In the genomic region with DNA sequence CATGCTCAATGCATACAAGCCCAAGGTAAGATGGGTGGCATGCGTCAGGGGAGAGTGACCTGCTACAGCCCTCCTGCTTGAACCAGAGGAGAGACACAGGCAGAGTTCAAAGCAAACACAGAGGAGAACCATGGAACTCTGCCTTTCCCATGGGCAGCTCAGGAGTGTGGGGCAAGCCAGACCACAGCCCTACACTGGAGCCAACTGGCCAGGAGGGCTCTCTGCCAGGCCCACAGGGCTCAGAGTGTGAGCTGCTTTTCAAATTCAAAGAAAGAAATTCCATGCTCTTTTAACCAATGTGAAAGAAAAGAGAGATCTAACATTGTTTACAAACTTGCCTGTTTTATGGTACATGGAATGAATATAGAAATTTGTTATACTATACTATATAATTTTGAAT, we compare ENCODE assay signal across 21 mouse cellular contexts. TPM values are rescaled to one million over a fixed set of nuclear protein-coding genes. Genes with fewer than 3 reads are reported as not detected.
A peak's percentile ranks its signal among the peaks of the same experiment; 100 is the strongest.
DNase-seq lines count a peak whose midpoint lies in the region; ATAC-seq lines count a peak whose summit lies in the region.
"Had no signal": no experiment of that assay in that cellular context is flagged by ENCODE, and none has a peak within 500 bp of the region (broad histone marks: within the 10 kb centered on the region; RNA-seq: fewer than 3 reads in every experiment).

No protein-coding gene starts in this region.

- no peaks in the 10 kb centered on the region for H3K9me3 ChIP-seq in forebrain, embryonic 14.5 days (replicated peaks; ENCODE audit: control insufficient read depth, low read length)
- no peaks in the 10 kb centered on the region for H3K9me3 ChIP-seq in forebrain, embryonic 10.5 days
- H3K9me3 ChIP-seq in midbrain, embryonic 11.5 days (ENCODE audit: control insufficient read depth, low read length): no peaks in the 10 kb centered on the region
- H3K9me3 ChIP-seq in midbrain, embryonic 16.5 days (replicated peaks; ENCODE audit: control insufficient read depth, low read length, poor library complexity, severe bottlenecking): no peaks in the 10 kb centered on the region
- H3K9me3 ChIP-seq: heart, embryonic 12.5 days; hindbrain, embryonic 12.5 days; kidney, embryonic 15.5 days had no signal

- no peak overlapping the region for H3K27ac ChIP-seq in forebrain, embryonic 14.5 days (ENCODE audit: low read depth, low read length)
- no peak overlapping the region for H3K27ac ChIP-seq in forebrain, embryonic 10.5 days
- no peak overlapping the region for H3K27ac ChIP-seq in midbrain, embryonic 11.5 days (ENCODE audit: low read depth, low read length)
- H3K27ac ChIP-seq in midbrain, embryonic 16.5 days (ENCODE audit: low read length): no peak overlapping the region
- H3K27ac ChIP-seq: hindbrain, embryonic 12.5 days; kidney, embryonic 15.5 days had no signal

- H3K4me1 ChIP-seq in forebrain, embryonic 14.5 days (ENCODE audit: control insufficient read depth, insufficient read depth, low read length): no peaks in the 10 kb centered on the region
- peaks cover 20% of the 10 kb centered on the region for H3K4me1 ChIP-seq in forebrain, embryonic 10.5 days
- H3K4me1 ChIP-seq in midbrain, embryonic 11.5 days (ENCODE audit: control insufficient read depth, insufficient read depth, low read length): no peaks in the 10 kb centered on the region
- H3K4me1 ChIP-seq in midbrain, embryonic 16.5 days (ENCODE audit: control insufficient read depth, insufficient read depth, low read length): peaks cover 5% of the 10 kb centered on the region; the same call in 1 of the 2 replicates
- H3K4me1 ChIP-seq: heart, embryonic 12.5 days had no signal

- no peaks in the 10 kb centered on the region for H3K36me3 ChIP-seq in forebrain, embryonic 14.5 days (ENCODE audit: control insufficient read depth, insufficient read depth, low read length)
- H3K36me3 ChIP-seq in forebrain, embryonic 10.5 days (replicated peaks): no peaks in the 10 kb centered on the region
- no peaks in the 10 kb centered on the region for H3K36me3 ChIP-seq in midbrain, embryonic 11.5 days (ENCODE audit: control insufficient read depth, insufficient read depth, low read length)
- H3K36me3 ChIP-seq in midbrain, embryonic 16.5 days (ENCODE audit: control insufficient read depth, insufficient read depth, low read length): no peaks in the 10 kb centered on the region
- H3K36me3 ChIP-seq: heart, embryonic 12.5 days; hindbrain, embryonic 12.5 days had no signal

- H3K27me3 ChIP-seq in forebrain, embryonic 14.5 days (replicated peaks; ENCODE audit: control insufficient read depth, insufficient read depth, low read length): no peaks in the 10 kb centered on the region
- peaks cover 3% of the 10 kb centered on the region; the same call in 1 of the 2 replicates for H3K27me3 ChIP-seq in forebrain, embryonic 10.5 days (ENCODE audit: poor library complexity, severe bottlenecking)
- no peaks in the 10 kb centered on the region for H3K27me3 ChIP-seq in midbrain, embryonic 11.5 days (ENCODE audit: control insufficient read depth, insufficient read depth, low read length)
- no peaks in the 10 kb centered on the region for H3K27me3 ChIP-seq in midbrain, embryonic 16.5 days (ENCODE audit: control insufficient read depth, insufficient read depth, low read depth, low read length)
- H3K27me3 ChIP-seq: CH12.LX; heart, embryonic 12.5 days; hindbrain, embryonic 12.5 days; kidney, embryonic 15.5 days had no signal

- DNase-seq in forebrain, embryonic 14.5 days (ENCODE audit: low spot score): peak; percentile 9
- no peak for DNase-seq in forebrain, embryonic 10.5 days (ENCODE audit: extremely low spot score, low spot score)
- peak; percentile 72 for DNase-seq in heart, adult 11 months
- no peak for DNase-seq in heart, postnatal 4 days
- DNase-seq in midbrain, embryonic 11.5 days (ENCODE audit: low spot score, missing footprints): peak; percentile 28
- DNase-seq in fibroblast of lung, adult 2 months (ENCODE audit: low read depth): peak; percentile 69
- DNase-seq in lung, postnatal 14 days: no peak
- DNase-seq: adrenal gland, adult 8-10 months; cerebellum, adult 11-12 months; cerebellum, adult 9-11 months; kidney, adult 2 months had no signal

- 91% methylated on average over 1 of the region's 1 CpGs for WGBS in forebrain, embryonic 14.5 days
- 90% methylated on average over 1 of the region's 1 CpGs for WGBS in forebrain, embryonic 10.5 days
- whole genome bisulfite sequencing in midbrain, embryonic 11.5 days: 85% methylated on average over 1 of the region's 1 CpGs
- 86% methylated on average over 1 of the region's 1 CpGs for WGBS in midbrain, embryonic 16.5 days

- ATAC-seq in forebrain, embryonic 14.5 days: no peak
- ATAC-seq in midbrain, embryonic 11.5 days (ENCODE audit: low FRiP score): no peak
- no peak for ATAC-seq in midbrain, embryonic 16.5 days
- ATAC-seq: forebrain, embryonic 16.5 days; intestine, embryonic 16.5 days had no signal

- no peak overlapping the region for H3K4me2 ChIP-seq in forebrain, embryonic 14.5 days (ENCODE audit: low read length)
- no peak overlapping the region for H3K4me2 ChIP-seq in midbrain, embryonic 11.5 days
- no peak overlapping the region for H3K4me2 ChIP-seq in midbrain, embryonic 16.5 days (ENCODE audit: low read length)
- H3K4me2 ChIP-seq: heart, embryonic 12.5 days; hindbrain, embryonic 12.5 days; kidney, embryonic 15.5 days had no signal

- H3K4me3 ChIP-seq in forebrain, embryonic 14.5 days (ENCODE audit: low read depth, low read length): no peak overlapping the region
- H3K4me3 ChIP-seq in forebrain, embryonic 10.5 days: no peak overlapping the region
- H3K4me3 ChIP-seq in midbrain, embryonic 11.5 days (ENCODE audit: low read depth, low read length): no peak overlapping the region
- no peak overlapping the region for H3K4me3 ChIP-seq in midbrain, embryonic 16.5 days (ENCODE audit: low read depth, low read length)
- H3K4me3 ChIP-seq: heart, embryonic 12.5 days; hindbrain, embryonic 12.5 days; kidney, embryonic 15.5 days had no signal

- no peak overlapping the region for H3K9ac ChIP-seq in forebrain, embryonic 14.5 days (ENCODE audit: low read length)
- no peak overlapping the region for H3K9ac ChIP-seq in midbrain, embryonic 11.5 days (ENCODE audit: low read length)
- no peak overlapping the region for H3K9ac ChIP-seq in midbrain, embryonic 16.5 days (ENCODE audit: low read depth, low read length)
- H3K9ac ChIP-seq: heart, embryonic 12.5 days; hindbrain, embryonic 12.5 days; kidney, embryonic 15.5 days had no signal

RNA-seq across cellular contexts. Expression of gene Ube2u, which starts 52.5 kb away (rescaled TPM):
- polyA plus RNA-seq in forebrain, embryonic 14.5 days (2014; fragmentation: Nextera tagmentation; extraction: Ambion mirVana): 0.15 and 0.51 TPM in 2 replicates
- 0.62 and 0.85 TPM in 2 replicates for polyA plus RNA-seq in forebrain, embryonic 10.5 days (2016; fragmentation: Nextera tagmentation; extraction: Ambion mirVana)
- under 1 TPM; 0.31 to 0.36 TPM for total RNA-seq in heart, postnatal 4 days (2021)
- polyA plus RNA-seq in midbrain, embryonic 11.5 days (2014; fragmentation: Nextera tagmentation; extraction: Ambion mirVana): 0.42 and 0.69 TPM in 2 replicates
- polyA plus RNA-seq in midbrain, embryonic 16.5 days (2015; fragmentation: Nextera tagmentation; extraction: Ambion mirVana): 0.53 and 0.82 TPM in 2 replicates
- total RNA-seq: adrenal gland, adult 8-10 months; CH12.LX; gastrocnemius, adult 18-20 months; heart, adult 8-10 months; heart, postnatal 25 days had no signal
- polyA plus RNA-seq: intestine, embryonic 16.5 days had no signal

Comparison
In these comparisons a context has a peak if more than half of its experiments do, and no peak if none do; other contexts are left out.
1. DNase-seq: peak in forebrain, embryonic 14.5 days (single experiment), heart, adult 11 months (single experiment), midbrain, embryonic 11.5 days (single experiment) and fibroblast of lung, adult 2 months (single experiment); none in forebrain, embryonic 10.5 days (single experiment), heart, postnatal 4 days (single experiment) and lung, postnatal 14 days (single experiment).